Mouse (Mus musculus) cerebellum, adult 2 months (tissue): ENCODE results near the gene Cbx7. TPM values are rescaled to one million over a fixed set of nuclear protein-coding genes. Genes with fewer than 3 reads are reported as not detected.
A peak's percentile ranks its signal among the peaks of the same experiment; 100 is the strongest.

Source experiments
- DNase-seq, 2 experiments: peaks; one replicate each; pipeline ENCODE4 v3.0.0; 2021
- H3K27ac ChIP-seq: fragments of 200-500 bp; 2 replicates; pipeline ENCODE4 v1.5.1; 2012; ENCODE audit warnings: low read length, control low read depth, inconsistent platforms; ENCODE audit not compliant: insufficient read depth
- H3K27me3 ChIP-seq: fragments of 200-500 bp; 2 replicates; pipeline ENCODE4 v1.6.1; 2012; ENCODE audit warnings: inconsistent platforms, mild to moderate bottlenecking, low read length, moderate library complexity; ENCODE audit not compliant: control insufficient read depth, insufficient read depth
- H3K4me1 ChIP-seq: fragments of 200-500 bp; 2 replicates; pipeline ENCODE4 v1.6.1; 2011; ENCODE audit warnings: low read length; ENCODE audit not compliant: control insufficient read depth, insufficient read depth
- H3K4me3 ChIP-seq: fragments of 200-500 bp; replicated peaks from 2 replicates; pipeline ENCODE3; 2011; ENCODE audit warnings: mild to moderate bottlenecking, low read depth, low read length, control low read depth; ENCODE audit not compliant: insufficient read depth
- CTCF ChIP-seq: fragments of 200-500 bp; IDR thresholded peaks from 2 replicates; pipeline ENCODE4 v1.5.1; 2011; ENCODE audit warnings: low read depth, mild to moderate bottlenecking, control low read depth, low read length, moderate library complexity, borderline replicate concordance; ENCODE audit not compliant: insufficient read depth
- POLR2A ChIP-seq: fragments of 200-500 bp; IDR thresholded peaks from 2 replicates; pipeline ENCODE4 v1.6.1; 2011; ENCODE audit warnings: low read length, control low read depth, borderline replicate concordance; ENCODE audit not compliant: insufficient read depth
- WGBS: fragments of 180-500 bp; shearing (Covaris S2); methylation state at CpG from one replicate; pipeline ENCODE4 v1.1.7; 2018; 5-methylcytosine and 5-hydroxymethylcytosine counted together
- polyA plus RNA-seq: library from polyadenylated mRNA; depleted of rRNA; stranded (reverse); fragments of >200 nt; gene quantifications from 2 replicates; pipeline ENCODE4 v1.2.3, GENCODE M21; 2012

Gene Cbx7
- polyA plus RNA-seq, 1 experiment: 89.6 TPM

DNA sequence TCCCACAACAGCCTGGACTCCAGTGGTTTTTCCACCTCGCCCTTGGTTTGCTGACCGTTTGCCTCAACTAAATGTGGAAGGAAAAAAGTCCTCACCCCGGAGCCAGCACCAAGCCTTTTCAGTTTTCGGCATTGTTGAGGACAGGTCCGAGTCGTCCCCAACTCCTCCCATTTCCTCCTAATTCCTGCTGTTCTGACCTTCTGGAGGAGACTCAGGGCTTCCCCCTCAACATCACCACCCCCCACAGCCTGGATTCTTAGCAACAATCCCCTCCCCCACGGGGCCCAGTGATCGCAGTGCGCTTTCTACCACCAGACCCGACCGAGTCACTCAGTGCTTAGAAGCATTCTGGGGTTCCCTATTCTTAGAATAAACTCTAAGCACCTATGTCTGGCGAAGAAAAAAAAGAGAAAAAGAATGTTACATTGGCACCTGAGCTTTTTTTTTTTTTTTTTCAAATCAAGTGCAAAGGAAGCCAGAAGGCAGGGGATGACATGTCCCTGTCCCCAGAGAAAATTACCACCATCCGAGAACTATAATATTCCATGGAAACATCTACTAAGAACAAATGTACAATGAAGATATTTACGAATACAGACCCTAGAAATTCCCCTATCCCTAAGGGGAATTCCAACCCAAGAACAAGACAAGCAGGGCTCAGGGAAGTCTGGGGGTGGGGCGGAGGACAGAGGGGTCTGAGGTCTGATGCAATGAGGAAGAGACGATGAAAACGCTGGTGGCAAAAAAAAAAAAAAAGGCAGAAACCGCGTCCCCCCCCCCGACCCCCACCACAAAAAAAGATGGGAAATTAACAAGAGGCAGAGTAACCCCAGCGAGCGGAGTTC, 37.0 kb downstream of the Cbx7 start:
- H3K4me1 ChIP-seq: peaks cover 19% of the 10 kb centered on the region; the same call in 1 of the 2 replicates
- no peak overlapping the region for H3K27ac ChIP-seq
- WGBS: 25% methylated on average over 22 of the region's 22 CpGs
- no peak for DNase-seq
- no peak overlapping the region for H3K4me3 ChIP-seq
- no peak for TF ChIP-seq CTCF
- TF ChIP-seq POLR2A: no peak
- H3K27me3 ChIP-seq: no peaks in the 10 kb centered on the region

DNA sequence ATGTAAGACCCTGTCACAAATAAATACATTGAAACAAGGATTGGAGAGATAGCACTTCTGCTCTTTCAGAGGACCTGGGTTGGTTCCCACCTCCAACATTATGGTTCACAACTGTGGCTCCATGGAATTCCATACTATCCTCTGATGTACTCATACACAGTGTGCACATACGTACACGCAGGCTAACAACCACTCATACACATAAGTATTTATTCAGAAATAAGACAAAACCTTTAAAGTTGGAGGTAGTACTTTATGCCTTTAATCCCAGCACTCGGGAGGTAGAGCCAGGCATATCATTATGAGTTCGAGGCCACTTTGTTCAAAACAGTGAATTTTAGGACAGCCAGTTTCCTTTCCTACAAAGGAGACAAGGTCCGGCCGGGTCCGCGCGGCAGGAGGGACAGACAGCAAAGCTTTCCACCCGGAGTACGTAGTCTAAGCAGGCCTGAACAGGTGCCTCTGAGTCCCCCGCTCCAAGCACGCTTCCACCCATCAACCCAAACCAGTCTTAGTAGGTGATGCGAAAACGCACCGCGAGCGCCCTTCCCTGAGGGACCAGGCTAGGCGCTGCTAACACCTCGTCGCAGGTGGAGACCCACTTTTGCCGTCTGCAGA, 37.8 kb downstream of the Cbx7 start:
- peak overlapping the region; percentile 80 for H3K4me3 ChIP-seq
- peaks cover 19% of the 10 kb centered on the region for H3K4me1 ChIP-seq
- H3K27me3 ChIP-seq: no peaks in the 10 kb centered on the region
- no peak overlapping the region for H3K27ac ChIP-seq
- no peak for DNase-seq
- TF ChIP-seq POLR2A (no peak), CTCF (no peak)
- 22% methylated on average over 22 of the region's 22 CpGs for WGBS

DNA sequence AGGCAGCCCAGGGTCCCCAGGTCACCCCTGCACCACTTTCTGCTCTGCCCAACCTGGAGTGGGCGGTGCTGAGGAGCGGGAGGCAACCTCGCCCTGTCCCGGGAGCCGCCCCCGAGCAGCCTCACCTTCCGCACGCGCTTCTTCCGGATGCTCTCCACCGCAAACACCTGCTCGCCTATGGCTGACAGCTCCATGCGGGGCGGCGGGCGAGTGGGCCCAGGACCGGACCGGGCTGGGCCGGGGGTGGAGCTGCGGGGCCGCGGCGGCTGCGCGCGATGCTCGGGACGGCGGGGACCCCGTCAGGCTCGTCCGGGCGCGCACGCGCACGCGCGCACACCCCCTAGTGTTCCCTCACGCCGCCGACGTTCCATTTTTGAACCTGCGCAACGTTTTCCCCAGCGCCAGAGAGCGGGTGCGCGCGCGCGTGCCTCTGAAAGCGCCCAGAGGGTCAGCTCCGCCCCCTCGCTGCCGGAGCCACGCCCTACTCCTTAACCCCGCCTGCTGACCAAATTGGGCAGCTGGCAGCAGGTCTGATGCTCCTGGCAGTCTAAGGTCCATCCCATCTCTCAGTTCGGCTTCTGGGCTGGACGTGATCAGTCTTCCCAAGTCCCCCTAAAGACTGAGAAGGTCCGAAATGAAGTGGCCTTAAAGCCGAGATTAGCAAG, 38.5 kb downstream of the Cbx7 start:
- under 1% methylated on average over 61 of the region's 62 CpGs for WGBS
- peak overlapping the region; percentile 80 for H3K4me3 ChIP-seq
- peaks cover 19% of the 10 kb centered on the region for H3K4me1 ChIP-seq
- DNase-seq: peak; percentile 94 to 96
- peak overlapping the region; percentile 41 for H3K27ac ChIP-seq
- peak; percentile 42; the same call in 1 of the 2 replicates for TF ChIP-seq POLR2A
- no peak for TF ChIP-seq CTCF
- H3K27me3 ChIP-seq: no peaks in the 10 kb centered on the region

DNA sequence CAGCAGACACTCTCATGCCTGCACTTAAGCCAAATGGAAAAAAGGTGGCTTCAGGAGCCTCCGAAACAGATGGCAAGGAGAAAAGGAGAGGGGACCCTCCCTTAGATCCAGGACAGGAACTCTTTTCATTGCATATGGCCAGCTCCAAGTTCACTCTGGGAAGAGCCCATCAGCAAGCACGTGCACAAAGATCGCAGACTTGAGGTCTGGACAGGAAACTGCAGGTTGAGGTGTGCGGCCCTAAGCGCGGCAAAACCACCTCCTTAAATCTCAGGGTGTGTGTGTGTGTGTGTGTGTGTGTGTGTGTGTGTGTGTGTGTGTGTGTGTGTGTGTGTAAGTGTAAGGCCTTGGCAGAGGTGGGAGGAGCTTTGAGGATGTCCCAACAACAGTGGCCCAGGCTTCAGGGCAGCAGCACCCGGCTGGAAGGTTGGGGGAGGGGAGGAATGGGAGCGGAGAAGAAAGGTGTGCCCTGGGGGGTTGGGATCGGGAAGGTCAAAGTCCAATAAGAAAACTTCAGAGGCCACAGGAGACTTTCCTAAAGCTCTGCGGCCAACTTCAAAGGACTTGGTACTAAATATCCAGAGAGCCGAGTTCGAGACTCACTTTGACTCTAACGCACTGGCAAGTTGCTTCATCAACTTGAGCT, 39.3 kb downstream of the Cbx7 start:
- H3K27ac ChIP-seq: peak overlapping the region; percentile 41; the same call in 1 of the 2 replicates
- peaks cover 26% of the 10 kb centered on the region for H3K4me1 ChIP-seq
- WGBS: 25% methylated on average over 13 of the region's 13 CpGs
- DNase-seq: no peak
- TF ChIP-seq CTCF: no peak
- no peak for TF ChIP-seq POLR2A
- peak overlapping the region; percentile 80 for H3K4me3 ChIP-seq
- no peaks in the 10 kb centered on the region for H3K27me3 ChIP-seq

DNA sequence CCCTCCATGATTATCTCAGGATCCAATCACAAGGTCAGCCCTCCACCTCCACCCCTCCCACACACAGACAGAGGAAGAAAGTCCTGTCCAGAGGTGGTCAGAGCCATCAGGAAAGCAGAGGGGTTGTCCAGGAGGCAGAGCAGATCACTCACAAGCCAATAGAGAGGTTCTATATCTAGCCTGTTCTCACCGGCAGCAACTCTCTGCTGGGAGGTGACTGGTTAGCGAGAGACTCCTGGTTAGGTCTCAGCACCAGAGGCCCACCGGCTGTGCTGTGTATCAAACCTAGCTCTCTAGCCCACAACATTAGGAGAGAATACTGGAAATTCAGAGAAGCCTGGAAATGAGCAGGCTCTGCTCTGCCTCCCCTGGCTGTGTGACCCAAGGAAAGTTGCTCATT, 41.2 kb downstream of the Cbx7 start:
- DNase-seq: no peak
- H3K27me3 ChIP-seq: no peaks in the 10 kb centered on the region
- H3K4me1 ChIP-seq: peaks cover 26% of the 10 kb centered on the region
- 84% methylated on average over 3 of the region's 3 CpGs for WGBS
- H3K27ac ChIP-seq: no peak overlapping the region
- no peak overlapping the region for H3K4me3 ChIP-seq
- TF ChIP-seq CTCF: no peak
- TF ChIP-seq POLR2A: no peak

DNA sequence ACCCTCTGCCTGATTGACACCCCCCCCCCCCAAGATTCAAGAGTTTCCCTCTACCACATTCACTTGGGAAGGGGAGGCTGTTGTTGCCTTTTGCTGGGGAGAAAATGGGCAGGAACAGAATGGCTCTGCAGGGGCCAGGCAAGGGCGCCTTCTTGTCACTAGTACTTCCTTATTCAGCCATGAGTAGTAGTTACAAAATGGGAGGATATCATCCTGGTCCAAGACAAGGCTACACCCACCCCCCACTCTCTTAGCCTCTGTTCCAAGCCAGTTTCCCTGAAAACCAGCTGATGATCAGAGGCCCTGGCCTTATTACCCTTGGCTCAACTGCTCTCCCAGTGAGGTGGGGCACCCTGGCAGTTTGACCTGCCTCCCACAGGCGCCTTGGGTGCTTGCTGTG, 42.2 kb downstream of the Cbx7 start:
- Histone ChIP-seq H3K27ac (peak overlapping the region; percentile 72), H3K27me3 (no peaks in the 10 kb centered on the region), H3K4me1 (peaks cover 26% of the 10 kb centered on the region), H3K4me3 (no peak overlapping the region)
- no peak for TF ChIP-seq POLR2A
- TF ChIP-seq CTCF: no peak
- WGBS: 98% methylated on average over 2 of the region's 2 CpGs
- no peak for DNase-seq

DNA sequence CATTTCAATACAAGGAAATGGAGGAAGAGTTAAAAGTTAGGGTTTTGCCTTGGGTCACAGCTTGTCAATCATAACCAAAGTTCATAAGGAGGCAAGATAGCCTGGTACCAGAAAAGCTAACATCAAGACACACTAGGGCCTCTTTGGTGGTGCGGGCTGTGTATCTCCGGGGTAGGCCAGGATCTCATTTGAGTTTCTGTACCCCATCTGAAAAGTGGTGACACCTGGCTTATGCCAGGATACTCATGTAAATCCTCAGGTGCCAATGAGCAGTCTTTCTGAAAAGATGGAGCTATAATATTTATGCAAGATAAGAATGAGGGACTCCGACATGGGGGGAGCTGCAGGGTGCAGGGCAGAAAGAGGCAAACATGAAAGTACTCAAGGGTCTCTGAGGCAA, 42.6 kb downstream of the Cbx7 start:
- 90% methylated on average over 3 of the region's 3 CpGs for WGBS
- Histone ChIP-seq H3K27ac (peak overlapping the region; percentile 72), H3K4me3 (no peak overlapping the region), H3K4me1 (peaks cover 26% of the 10 kb centered on the region), H3K27me3 (no peaks in the 10 kb centered on the region)
- no peak for DNase-seq
- no peak for TF ChIP-seq CTCF
- TF ChIP-seq POLR2A: no peak
